Mouse (Mus musculus) midbrain, embryonic 15.5 days (tissue): ENCODE results near the gene Krtap26-1. TPM values are rescaled to one million over a fixed set of nuclear protein-coding genes. Genes with fewer than 3 reads are reported as not detected.

Source experiments
- ATAC-seq: fragments of 200-750 bp; cut with Nextera tagmentation; replicated peaks from 2 replicates; pipeline ENCODE4 v1.8.0; 2017; ENCODE audit warnings: moderate TSS enrichment
- H3K27ac ChIP-seq: fragments of 300-500 bp; sonication (generic); 2 replicates; pipeline ENCODE4 v1.5.1; 2015; ENCODE audit warnings: mild to moderate bottlenecking, inconsistent platforms
- H3K27me3 ChIP-seq: fragments of 300-500 bp; sonication (generic); replicated peaks from 2 replicates; pipeline ENCODE4 v1.6.1; 2015; ENCODE audit warnings: inconsistent platforms
- H3K36me3 ChIP-seq: fragments of 300-500 bp; sonication (generic); replicated peaks from 2 replicates; pipeline ENCODE4 v1.6.1; 2015; ENCODE audit warnings: inconsistent platforms
- H3K4me1 ChIP-seq: fragments of 300-500 bp; sonication (generic); 2 replicates; pipeline ENCODE4 v1.6.1; 2015; ENCODE audit warnings: inconsistent platforms
- H3K4me2 ChIP-seq: fragments of 300-500 bp; sonication (generic); 2 replicates; pipeline ENCODE4 v1.6.1; 2015; ENCODE audit warnings: inconsistent platforms, mild to moderate bottlenecking, moderate library complexity
- H3K4me3 ChIP-seq: fragments of 300-500 bp; sonication (generic); 2 replicates; pipeline ENCODE4 v1.5.1; 2015; ENCODE audit warnings: mild to moderate bottlenecking, inconsistent platforms
- H3K9ac ChIP-seq: fragments of 300-500 bp; sonication (generic); 2 replicates; pipeline ENCODE4 v1.6.1; 2015; ENCODE audit warnings: mild to moderate bottlenecking, inconsistent platforms
- H3K9me3 ChIP-seq: fragments of 300-500 bp; sonication (generic); 2 replicates; pipeline ENCODE4 v1.6.1; 2016; ENCODE audit warnings: inconsistent platforms
- WGBS: fragments of 180-500 bp; shearing (Covaris S2); methylation state at CpG from one replicate; pipeline ENCODE4 v1.1.7; 2015; ENCODE audit warnings: mixed read lengths; 5-methylcytosine and 5-hydroxymethylcytosine counted together
- polyA plus RNA-seq: library from polyadenylated mRNA; unstranded; fragments of >200 nt; fragmentation: Nextera tagmentation; extraction: Ambion mirVana; gene quantifications from 2 replicates; pipeline ENCODE4 v1.2.1, GENCODE M21; 2015

Krtap26-1 gene
- polyA plus RNA-seq = not detected in 2 replicates

GRCm38 (mm10) chr16:88647358-88647846 lies at the start of gene Krtap26-1:
Krtap26-1 (minus strand) TSS chr16:88647796.
- WGBS = 83% methylated on average over 10 of the region's 10 CpGs
- H3K36me3 ChIP-seq = no peaks in the 10 kb centered on the region
- ATAC-seq = no peak

GRCm38 (mm10) chr16:88696256-88696655 lies 48.7 kb upstream of the Krtap26-1 start:
- 87% methylated on average over 4 of the region's 4 CpGs for WGBS
- Histone ChIP-seq H3K27ac (no peak overlapping the region), H3K27me3 (no peaks in the 10 kb centered on the region), H3K4me1 (no peaks in the 10 kb centered on the region), H3K36me3 (no peaks in the 10 kb centered on the region), H3K4me3 (no peak overlapping the region), H3K9ac (no peak overlapping the region), H3K4me2 (no peak overlapping the region), H3K9me3 (0 out of 2 replicates have a peak, but pooled peaks cover 2% of the 10 kb centered on the region)
- no peak for ATAC-seq

More at GRCm38 (mm10) chr16:88647358-88647846, at the start of gene Krtap26-1:
- H3K9me3 ChIP-seq = no peaks in the 10 kb centered on the region
- H3K4me2 ChIP-seq = no peak within 1 kb of the TSS
- no peak within 1 kb of the TSS for H3K4me3 ChIP-seq
- no peaks in the 10 kb centered on the region for H3K4me1 ChIP-seq
- no peaks in the 10 kb centered on the region for H3K27me3 ChIP-seq
- H3K27ac ChIP-seq = no peak within 1 kb of the TSS
- H3K9ac ChIP-seq = no peak within 1 kb of the TSS

GRCm38 (mm10) chr16:88681282-88681681 lies 33.7 kb upstream of the Krtap26-1 start:
- Histone ChIP-seq H3K27ac (no peak overlapping the region), H3K27me3 (no peaks in the 10 kb centered on the region), H3K4me1 (peaks cover 4% of the 10 kb centered on the region; the same call in 1 of the 2 replicates), H3K4me2 (no peak overlapping the region), H3K9me3 (no peaks in the 10 kb centered on the region), H3K36me3 (no peaks in the 10 kb centered on the region), H3K4me3 (no peak overlapping the region), H3K9ac (no peak overlapping the region)
- peak; percentile 67; the same call in 1 of the 2 replicates for ATAC-seq
- 25% methylated on average over 2 of the region's 2 CpGs for WGBS

GRCm38 (mm10) chr16:88679099-88679498 lies 31.5 kb upstream of the Krtap26-1 start:
- Histone ChIP-seq H3K9me3 (no peaks in the 10 kb centered on the region), H3K4me1 (peaks cover 4% of the 10 kb centered on the region; the same call in 1 of the 2 replicates), H3K36me3 (no peaks in the 10 kb centered on the region), H3K27ac (no peak overlapping the region), H3K27me3 (no peaks in the 10 kb centered on the region), H3K4me2 (no peak overlapping the region), H3K9ac (no peak overlapping the region), H3K4me3 (no peak overlapping the region)
- no peak for ATAC-seq
- WGBS = 88% methylated on average over 6 of the region's 6 CpGs

- Histone ChIP-seq H3K36me3 (no peaks in the 10 kb centered on the region), H3K4me2 (no peak within 1 kb of the TSS), H3K9me3 (no peaks in the 10 kb centered on the region), H3K4me3 (no peak within 1 kb of the TSS), H3K27ac (no peak within 1 kb of the TSS), H3K9ac (no peak within 1 kb of the TSS), H3K4me1 (no peaks in the 10 kb centered on the region), H3K27me3 (no peaks in the 10 kb centered on the region)
- ATAC-seq = no peak
- WGBS = 90% methylated on average over 4 of the region's 4 CpGs
These were observed 24.0 kb upstream of the Krtap26-1 start, which contains the start of gene Krtap27-1 for GRCm38 (mm10) chr16:88671571-88671970. Krtap27-1 (minus strand) TSS chr16:88671671.

- no peaks in the 10 kb centered on the region for H3K9me3 ChIP-seq
- peak; percentile 42; the same call in 1 of the 2 replicates for ATAC-seq
- H3K4me3 ChIP-seq = no peak overlapping the region
- no peaks in the 10 kb centered on the region for H3K4me1 ChIP-seq
- no peak overlapping the region for H3K4me2 ChIP-seq
- no peaks in the 10 kb centered on the region for H3K36me3 ChIP-seq
- H3K27me3 ChIP-seq = no peaks in the 10 kb centered on the region
- no peak overlapping the region for H3K27ac ChIP-seq
- 66% methylated on average over 1 of the region's 1 CpGs for WGBS
- H3K9ac ChIP-seq = no peak overlapping the region
These were observed 9.8 kb upstream of the Krtap26-1 start for GRCm38 (mm10) chr16:88657426-88657825.

GRCm38 (mm10) chr16:88651952-88652351 lies 4.4 kb upstream of the Krtap26-1 start:
- 80% methylated on average over 2 of the region's 2 CpGs for WGBS

GRCm38 (mm10) chr16:88651082-88651481 lies 3.5 kb upstream of the Krtap26-1 start:
- no peak overlapping the region for H3K4me3 ChIP-seq
- no peaks in the 10 kb centered on the region for H3K9me3 ChIP-seq
- H3K36me3 ChIP-seq = no peaks in the 10 kb centered on the region
- no peak overlapping the region for H3K9ac ChIP-seq
- H3K4me2 ChIP-seq = no peak overlapping the region
- H3K27ac ChIP-seq = no peak overlapping the region
- H3K27me3 ChIP-seq = no peaks in the 10 kb centered on the region
- no peak for ATAC-seq
- H3K4me1 ChIP-seq = no peaks in the 10 kb centered on the region
- 94% methylated on average over 1 of the region's 1 CpGs for whole genome bisulfite sequencing

More at GRCm38 (mm10) chr16:88651952-88652351, 4.4 kb upstream of the Krtap26-1 start:
- Histone ChIP-seq H3K9me3 (no peaks in the 10 kb centered on the region), H3K4me3 (no peak overlapping the region), H3K27me3 (no peaks in the 10 kb centered on the region), H3K4me2 (no peak overlapping the region), H3K9ac (no peak overlapping the region), H3K27ac (no peak overlapping the region), H3K4me1 (no peaks in the 10 kb centered on the region), H3K36me3 (no peaks in the 10 kb centered on the region)
- no peak for ATAC-seq

GRCm38 (mm10) chr16:88646366-88647111 lies 1.1 kb downstream of the Krtap26-1 start:
- WGBS = 68% methylated on average over 8 of the region's 8 CpGs
- Histone ChIP-seq H3K9ac (no peak overlapping the region), H3K4me1 (no peaks in the 10 kb centered on the region), H3K36me3 (no peaks in the 10 kb centered on the region), H3K4me2 (no peak overlapping the region), H3K4me3 (no peak overlapping the region), H3K27me3 (no peaks in the 10 kb centered on the region), H3K27ac (no peak overlapping the region), H3K9me3 (no peaks in the 10 kb centered on the region)
- ATAC-seq = no peak

- no peak overlapping the region for H3K9ac ChIP-seq
- H3K9me3 ChIP-seq = no peaks in the 10 kb centered on the region
- ATAC-seq = no peak
- WGBS = 85% methylated on average over 3 of the region's 3 CpGs
- H3K27ac ChIP-seq = no peak overlapping the region
- no peaks in the 10 kb centered on the region for H3K36me3 ChIP-seq
- H3K4me3 ChIP-seq = no peak overlapping the region
- H3K27me3 ChIP-seq = no peaks in the 10 kb centered on the region
- H3K4me2 ChIP-seq = no peak overlapping the region
- no peaks in the 10 kb centered on the region for H3K4me1 ChIP-seq
These were observed 7.5 kb downstream of the Krtap26-1 start for GRCm38 (mm10) chr16:88640053-88640452.

GRCm38 (mm10) chr16:88635142-88635541 lies 12.5 kb downstream of the Krtap26-1 start:
- no peaks in the 10 kb centered on the region for H3K4me1 ChIP-seq
- no peaks in the 10 kb centered on the region for H3K27me3 ChIP-seq
- no peaks in the 10 kb centered on the region for H3K9me3 ChIP-seq
- H3K9ac ChIP-seq = no peak overlapping the region
- no peak overlapping the region for H3K27ac ChIP-seq
- no peak overlapping the region for H3K4me3 ChIP-seq
- 68% methylated on average over 4 of the region's 4 CpGs for WGBS
- no peaks in the 10 kb centered on the region for H3K36me3 ChIP-seq
- ATAC-seq = no peak
- H3K4me2 ChIP-seq = no peak overlapping the region

GRCm38 (mm10) chr16:88631474-88631873 lies 16.1 kb downstream of the Krtap26-1 start:
- 84% methylated on average over 4 of the region's 4 CpGs for WGBS
- Histone ChIP-seq H3K27me3 (no peaks in the 10 kb centered on the region), H3K4me3 (no peak overlapping the region), H3K9me3 (no peaks in the 10 kb centered on the region), H3K36me3 (no peaks in the 10 kb centered on the region), H3K4me2 (no peak overlapping the region), H3K4me1 (no peaks in the 10 kb centered on the region), H3K27ac (no peak overlapping the region), H3K9ac (no peak overlapping the region)
- ATAC-seq = no peak

GRCm38 (mm10) chr16:88627566-88627965 lies 20.0 kb downstream of the Krtap26-1 start, which contains the start of gene 2310079G19Rik:
2310079G19Rik (minus strand) TSS chr16:88627666.
- Histone ChIP-seq H3K9me3 (no peaks in the 10 kb centered on the region), H3K27ac (no peak within 1 kb of the TSS), H3K4me1 (no peaks in the 10 kb centered on the region), H3K4me2 (no peak within 1 kb of the TSS), H3K4me3 (no peak within 1 kb of the TSS), H3K27me3 (no peaks in the 10 kb centered on the region), H3K9ac (no peak within 1 kb of the TSS), H3K36me3 (no peaks in the 10 kb centered on the region)
- ATAC-seq = no peak
- WGBS = 93% methylated on average over 4 of the region's 4 CpGs
